Mouse (Mus musculus) frontal cortex, adult (tissue): ENCODE measurements around the gene Il1rapl1.

Experiments used
- ATAC-seq: cut with Nextera tagmentation; 2 replicates; pipeline ENCODE4 v1.9.2; 2017; ENCODE audit warnings: mild to moderate bottlenecking, moderate library complexity, mixed read lengths; ENCODE audit not compliant: low TSS enrichment

Gene Il1rapl1

DNA sequence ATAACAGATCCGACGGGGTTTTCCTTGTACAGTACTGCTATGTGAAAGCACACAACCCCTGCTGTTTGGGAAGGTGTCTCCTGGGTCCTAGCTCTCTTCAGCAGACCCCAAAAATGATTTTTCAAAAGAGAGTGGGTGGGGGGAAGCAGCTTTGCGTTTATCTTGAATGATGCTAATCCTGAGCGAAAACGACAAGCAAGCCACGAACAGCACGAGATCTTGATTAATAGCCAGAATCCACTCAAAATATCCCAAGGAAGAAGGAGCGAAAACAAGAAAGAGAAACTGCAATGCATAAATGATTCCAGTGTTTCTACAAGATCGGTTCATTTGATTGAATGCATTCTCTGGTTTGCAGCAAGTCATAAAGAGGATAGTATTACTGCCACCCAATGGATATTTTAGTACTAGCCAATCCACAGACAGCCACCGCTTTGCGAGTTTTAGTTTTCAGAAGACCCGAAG lies at the start of gene Il1rapl1:
Gene Il1rapl1, minus strand, starts transcription at position 37 of the 465 bp plus-strand sequence.
- ATAC-seq = peak; percentile 64

GRCm38 (mm10) chrX:88158037-88158436 lies 42.6 kb upstream of the Il1rapl1 start:
- ATAC-seq = no peak

DNA sequence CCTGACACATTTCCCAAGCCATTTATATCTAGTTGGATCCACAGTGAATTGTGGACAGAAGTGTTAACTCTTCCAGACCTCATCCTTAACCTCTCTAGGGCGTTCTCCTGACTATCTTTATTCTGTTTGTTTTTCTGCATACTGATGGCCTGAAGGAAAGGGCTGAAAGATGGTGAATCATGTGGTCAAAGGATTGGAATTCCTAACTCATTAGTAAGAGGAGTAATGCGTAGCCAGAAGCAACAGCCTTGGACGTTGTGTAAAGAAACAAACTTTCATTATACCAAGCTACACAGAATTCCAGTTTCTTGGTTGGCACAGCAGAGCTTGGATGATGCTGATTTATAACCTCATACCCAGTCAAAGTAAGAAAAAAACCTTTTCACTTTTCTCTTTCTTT lies 10.2 kb upstream of the Il1rapl1 start:
- ATAC-seq = no peak

DNA sequence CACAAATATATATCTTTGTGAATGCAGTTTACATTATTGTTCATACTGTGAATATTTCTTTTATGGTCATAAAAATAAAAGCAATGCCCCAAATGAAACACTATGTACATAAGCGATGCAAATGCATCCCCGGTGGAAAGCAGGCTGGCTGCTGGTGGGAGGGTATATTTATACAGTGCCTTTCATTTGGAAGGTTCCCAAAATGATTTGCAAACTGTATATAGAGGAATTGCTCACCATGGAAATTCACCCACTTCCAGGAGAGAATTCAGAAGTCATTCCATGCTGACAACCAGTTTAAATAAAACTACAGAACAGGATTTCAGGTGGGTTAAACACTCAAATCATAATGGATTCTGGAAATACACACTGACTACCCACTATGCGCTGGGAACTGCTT lies 4.6 kb upstream of the Il1rapl1 start:
- peak; percentile 80 for ATAC-seq

DNA sequence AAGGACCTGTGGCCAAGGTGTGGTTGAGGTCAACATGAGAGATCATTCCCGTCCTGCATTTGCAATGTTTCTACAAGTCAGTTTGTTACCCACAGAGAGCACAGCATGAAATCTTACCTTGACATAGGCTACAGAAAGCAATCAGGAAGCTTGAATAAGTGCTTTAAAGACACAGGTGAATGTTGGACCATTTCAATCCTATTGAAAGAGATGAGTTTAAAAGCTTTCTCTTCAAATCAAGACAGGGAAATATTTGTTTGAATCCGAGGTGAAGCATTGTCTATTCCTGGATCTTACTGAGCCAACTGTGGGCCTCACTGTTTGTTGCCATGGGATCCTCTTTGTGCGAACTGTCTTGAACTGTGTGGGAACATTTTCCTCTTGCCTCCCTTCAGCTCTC lies 2.4 kb upstream of the Il1rapl1 start:
- ATAC-seq = no peak

DNA sequence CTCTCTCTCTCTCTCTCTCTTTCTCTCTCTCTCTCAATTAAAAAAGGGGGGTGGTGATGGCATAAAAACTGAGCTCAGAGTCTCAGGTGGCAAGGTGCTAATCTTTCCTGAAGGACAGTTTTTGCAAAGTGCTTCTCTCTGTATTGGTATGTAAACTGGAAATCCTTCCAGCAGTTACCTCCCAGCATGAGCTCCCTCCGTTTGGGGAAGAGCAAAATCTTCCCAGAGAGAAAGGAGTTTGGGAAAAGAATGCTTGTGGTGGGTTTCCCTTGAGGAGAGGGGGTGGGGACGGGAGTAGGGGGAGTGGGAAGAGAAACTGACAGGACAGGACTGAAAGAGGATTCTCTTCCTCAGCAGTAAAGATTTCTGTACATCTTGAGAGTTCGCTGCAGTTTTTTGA lies 881 bp upstream of the Il1rapl1 start:
- no peak for ATAC-seq

- peak; percentile 53; the same call in 1 of the 2 replicates for ATAC-seq
Measured at GRCm38 (mm10) chrX:88113561-88113960, 1.9 kb downstream of the Il1rapl1 start.

GRCm38 (mm10) chrX:88112254-88112653 lies 3.2 kb downstream of the Il1rapl1 start:
- peak; percentile 29 for ATAC-seq

- no peak for ATAC-seq
Measured at GRCm38 (mm10) chrX:88109733-88110132, 5.7 kb downstream of the Il1rapl1 start.

DNA sequence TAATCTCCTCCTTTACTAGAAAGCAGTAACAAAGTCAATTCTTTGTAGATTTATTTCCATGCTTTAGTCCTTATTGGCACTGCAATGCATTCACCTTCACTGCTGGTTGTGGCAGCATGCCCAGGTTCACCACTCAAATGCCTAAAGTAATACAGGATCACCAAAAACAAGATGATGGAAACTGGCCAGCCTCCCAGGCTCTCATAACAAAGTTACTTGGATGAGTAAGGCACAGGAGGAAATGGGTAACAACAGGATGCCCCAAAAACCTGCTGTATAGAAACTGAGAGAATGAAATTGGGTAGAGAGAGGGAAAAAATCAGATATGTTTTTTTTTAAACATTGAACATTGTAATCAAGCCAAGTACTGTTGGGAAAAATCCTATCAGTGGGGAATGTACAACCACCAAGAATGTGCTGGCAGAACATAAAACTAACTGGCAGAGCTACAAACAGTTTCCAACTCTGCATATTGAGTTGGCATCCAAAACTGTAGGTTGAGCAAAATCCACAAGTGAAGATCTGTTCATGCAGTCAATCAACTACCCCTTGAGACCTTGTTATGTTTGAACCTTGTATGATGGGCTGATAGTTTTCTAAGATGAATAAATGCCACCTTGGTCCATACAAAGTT lies 21.4 kb downstream of the Il1rapl1 start:
- ATAC-seq = peak; percentile 58

DNA sequence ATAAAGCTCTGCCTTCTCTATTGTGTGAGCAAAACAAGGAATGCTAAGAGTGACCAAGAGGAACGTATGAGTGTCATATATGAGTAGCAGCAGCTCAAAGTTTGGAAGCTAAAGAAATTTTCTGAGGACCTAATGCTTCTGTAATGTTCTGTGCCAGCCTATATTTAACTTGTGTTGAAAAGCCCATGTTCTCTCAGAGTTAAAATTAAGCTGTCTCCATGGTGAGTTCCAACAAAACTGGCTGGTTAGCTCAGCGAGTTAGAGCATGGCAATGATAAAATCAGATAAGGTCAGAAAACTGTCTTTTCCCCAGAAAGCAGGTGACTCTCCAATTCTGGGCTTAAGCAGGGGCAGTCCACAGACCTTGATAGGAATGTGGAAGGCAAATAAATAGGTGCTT lies 25.6 kb downstream of the Il1rapl1 start:
- ATAC-seq = peak; percentile 87

GRCm38 (mm10) chrX:88072741-88073419 lies 42.6 kb downstream of the Il1rapl1 start:
- peak; percentile 98 for ATAC-seq

- peak; percentile 5; the same call in 1 of the 2 replicates for ATAC-seq
Measured at GRCm38 (mm10) chrX:88070368-88070767, 45.1 kb downstream of the Il1rapl1 start.

GRCm38 (mm10) chrX:88043556-88043955 lies 71.9 kb downstream of the Il1rapl1 start:
- peak; percentile 65 for ATAC-seq

GRCm38 (mm10) chrX:88038984-88039383 lies 76.5 kb downstream of the Il1rapl1 start:
- ATAC-seq = peak; percentile 88

DNA sequence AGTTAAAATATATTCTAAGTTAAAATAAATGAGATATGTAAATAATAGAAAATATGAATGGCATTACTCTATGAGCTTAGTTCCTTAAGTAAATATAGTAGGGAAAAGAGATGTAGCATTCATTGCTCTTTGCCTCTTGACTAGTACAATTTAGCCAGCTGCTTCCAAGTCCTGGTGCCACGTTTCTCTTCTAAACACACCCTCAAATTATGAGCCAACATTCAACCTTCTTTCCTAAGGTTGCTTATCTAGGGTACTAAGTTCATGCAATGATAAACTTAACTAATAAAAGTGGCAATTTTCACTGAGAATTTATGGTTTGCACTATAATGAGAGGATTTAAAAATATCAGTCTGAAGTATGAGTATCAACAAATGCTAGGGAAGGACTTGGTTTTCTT lies 218.3 kb downstream of the Il1rapl1 start:
- no peak for ATAC-seq

- no peak for ATAC-seq
Measured at GRCm38 (mm10) chrX:87891916-87892315, 223.5 kb downstream of the Il1rapl1 start.

DNA sequence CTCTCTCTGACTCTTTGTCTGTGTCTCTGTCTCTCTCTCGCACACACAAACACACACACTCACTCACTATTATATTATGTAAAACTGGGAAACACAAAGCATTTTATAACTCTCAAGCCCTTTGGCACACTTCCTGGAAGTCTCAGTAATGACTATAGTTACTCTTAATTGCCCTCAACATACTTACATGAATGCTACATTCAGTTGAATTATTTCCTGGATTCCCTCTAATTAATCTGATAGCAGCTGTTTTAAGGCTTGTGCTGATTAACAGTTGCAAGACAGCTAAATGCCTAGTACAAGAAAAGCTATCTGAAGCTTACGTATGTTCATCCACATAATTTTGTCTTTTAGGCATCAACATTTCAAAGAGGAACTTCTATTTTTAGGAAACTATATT lies 261.3 kb downstream of the Il1rapl1 start:
- ATAC-seq = no peak

DNA sequence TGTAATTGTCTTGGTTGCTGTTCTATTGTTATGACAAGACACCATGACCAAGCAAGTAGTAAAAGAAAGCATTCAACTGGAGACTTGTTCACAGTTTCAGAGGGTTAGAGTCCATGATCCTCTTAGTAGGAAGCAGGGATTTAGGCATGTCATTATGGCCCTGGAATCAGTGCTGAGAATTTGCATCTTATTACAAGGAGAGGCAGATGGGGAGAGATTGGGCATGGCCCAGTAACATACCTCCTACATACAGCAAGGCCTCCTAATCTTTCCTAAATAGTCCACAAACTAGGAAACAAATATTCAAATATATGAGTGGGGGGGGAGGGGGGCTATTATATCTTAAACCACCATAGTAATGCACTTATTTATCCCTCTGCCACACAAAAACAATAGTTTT lies 301.6 kb downstream of the Il1rapl1 start:
- ATAC-seq = no peak

DNA sequence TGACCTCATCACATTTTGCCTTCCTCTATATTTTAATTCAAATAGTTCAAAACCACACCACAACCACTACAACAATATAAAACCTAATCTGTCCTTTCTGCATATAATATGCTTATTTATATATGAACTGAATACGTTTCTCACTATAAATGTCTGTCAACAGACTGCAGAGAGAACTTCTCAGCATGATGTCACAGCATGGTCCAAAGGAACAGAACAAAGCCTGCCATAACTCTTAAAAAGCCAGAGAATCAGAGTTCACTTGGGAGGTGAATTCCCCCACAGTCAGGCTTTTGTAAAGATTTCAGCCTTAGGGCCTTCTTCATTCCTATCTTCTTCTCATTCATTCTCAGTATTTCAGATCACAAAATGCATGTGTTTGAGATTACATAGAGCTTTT lies 307.7 kb downstream of the Il1rapl1 start:
- no peak for ATAC-seq

DNA sequence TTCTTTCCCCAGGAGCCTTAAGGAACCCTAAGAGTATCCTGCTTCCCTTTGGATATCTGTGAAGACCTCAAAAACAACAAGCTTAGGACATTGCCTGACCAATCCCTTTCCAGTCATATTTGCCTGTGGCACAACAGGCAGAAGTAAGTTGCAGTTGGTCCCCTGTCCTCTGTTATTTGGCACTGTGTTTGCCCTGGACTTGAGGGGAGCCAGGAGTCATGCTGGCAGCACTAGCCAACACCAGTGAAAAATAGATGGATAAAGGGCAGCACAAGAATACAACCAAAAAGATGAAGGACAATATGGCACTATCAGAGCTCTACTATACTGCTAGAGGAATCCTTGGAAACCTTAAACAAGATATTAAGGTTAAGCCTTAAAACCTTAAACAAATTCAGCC lies 322.4 kb downstream of the Il1rapl1 start:
- no peak for ATAC-seq

DNA sequence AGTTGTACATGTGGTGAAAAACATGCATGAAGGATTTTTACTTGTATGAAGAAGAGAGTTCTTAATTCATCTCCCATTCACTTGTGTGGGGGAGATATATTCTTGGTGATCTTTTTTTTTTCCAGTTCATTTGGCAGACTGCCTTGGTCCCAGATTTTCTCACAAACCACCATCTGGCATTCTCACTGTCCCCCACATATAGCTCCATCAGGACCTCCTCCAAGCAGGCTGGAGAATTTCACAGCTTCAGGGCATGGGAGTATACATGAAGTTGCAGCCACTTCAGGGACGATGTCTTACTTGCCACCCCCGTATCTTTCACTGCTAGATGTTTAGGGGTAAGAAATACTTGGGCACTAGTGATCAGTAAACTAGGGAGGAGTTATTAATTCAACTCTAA lies 404.9 kb downstream of the Il1rapl1 start:
- peak; percentile 95 for ATAC-seq

GRCm38 (mm10) chrX:87663856-87664255 lies 451.6 kb downstream of the Il1rapl1 start:
- ATAC-seq = no peak
